Mouse (Mus musculus): Measurements from ENCODE around the gene Gm20388.

DNA sequence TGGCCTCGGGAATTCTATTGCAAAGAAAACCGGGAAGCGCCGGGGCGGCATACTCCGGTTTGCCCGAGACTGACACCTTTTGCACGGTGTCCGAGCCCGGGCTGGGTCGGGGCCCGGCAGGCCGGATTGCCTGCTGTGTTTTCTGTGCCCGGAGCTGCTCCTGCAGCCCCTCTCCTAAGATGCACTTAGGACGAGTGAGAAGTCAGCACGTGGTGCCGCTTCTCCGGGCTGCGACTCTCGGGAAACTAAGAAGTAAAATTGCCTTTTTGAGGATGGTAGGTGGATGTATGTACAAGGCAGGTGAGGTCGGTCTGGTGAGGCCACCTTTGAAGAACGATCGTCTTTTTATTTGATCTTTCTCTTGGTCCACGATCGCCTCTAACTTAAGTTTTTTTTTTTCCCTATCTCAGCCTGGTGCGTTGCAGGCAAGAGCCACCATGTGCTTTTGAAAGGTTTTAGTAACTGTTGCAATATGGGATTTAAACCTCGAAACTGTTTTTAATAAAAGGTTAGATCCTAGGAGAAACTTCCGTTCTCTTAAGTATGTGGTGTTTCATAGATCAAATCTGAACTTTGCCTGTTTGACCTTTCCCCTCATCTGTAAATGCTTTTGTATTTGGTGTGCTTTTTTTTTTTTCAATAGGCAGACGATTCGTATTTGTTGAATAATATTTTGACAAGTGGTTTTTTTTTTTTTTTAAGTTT, 769 bp downstream of the Gm20388 start:
- TF ChIP-seq TAL1 (conservative IDR thresholded peaks at IDR 0.05; ENCODE audit: low read depth, low read length) (no peak), CTCF (IDR thresholded peaks at IDR 0.05; ENCODE audit: low read depth, low read length) (no peak), GATA1 (IDR thresholded peaks at IDR 0.05; ENCODE audit: borderline replicate concordance, low read length) (no peak)

Data from G1E (cell line).